Comparison of ENCODE assay signal across 22 mouse cellular contexts in the genomic region with DNA sequence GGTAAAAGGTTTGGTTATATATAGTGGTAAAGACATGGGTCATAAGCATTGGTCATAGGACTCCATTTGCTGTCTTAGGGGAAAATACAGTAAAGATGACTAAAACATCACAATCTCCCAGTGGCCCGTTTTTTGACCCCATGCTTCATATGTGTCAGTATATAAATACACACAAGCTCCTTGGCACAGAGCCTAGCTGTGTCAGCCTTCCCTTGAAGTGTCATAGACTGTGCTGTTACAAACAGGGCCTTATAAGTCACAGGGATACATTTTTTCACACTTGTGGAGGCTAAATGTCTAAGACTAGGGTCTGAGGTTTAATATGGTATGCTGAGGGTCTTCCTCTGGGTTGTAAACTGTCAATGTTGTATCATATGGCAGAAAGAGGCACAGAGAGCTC.
DNase-seq lines count a peak whose midpoint lies in the region; ATAC-seq and TF ChIP-seq lines count a peak whose summit lies in the region.
"Had no signal": no experiment of that assay in that cellular context is flagged by ENCODE, and none has a peak within 500 bp of the region (broad histone marks: within the 10 kb centered on the region; RNA-seq: fewer than 3 reads in every experiment).

No protein-coding gene starts in this region.

- no peak overlapping the region for H3K4me2 ChIP-seq in heart, postnatal 0 days (ENCODE audit: low read depth, low read length)
- no peak overlapping the region for H3K4me2 ChIP-seq in heart, embryonic 11.5 days
- no peak overlapping the region for H3K4me2 ChIP-seq in lung, postnatal 0 days (replicated peaks; ENCODE audit: low read depth, low read length)
- H3K4me2 ChIP-seq: embryonic facial prominence, embryonic 13.5 days; liver, embryonic 12.5 days; midbrain, embryonic 15.5 days; neural tube, embryonic 12.5 days had no signal

- H3K9ac ChIP-seq in heart, postnatal 0 days (replicated peaks; ENCODE audit: low read depth, low read length): no peak overlapping the region
- no peak overlapping the region for H3K9ac ChIP-seq in heart, embryonic 11.5 days (ENCODE audit: low read depth, low read length)
- no peak overlapping the region for H3K9ac ChIP-seq in lung, postnatal 0 days (replicated peaks; ENCODE audit: low read depth)
- H3K9ac ChIP-seq: embryonic facial prominence, embryonic 13.5 days; liver, embryonic 12.5 days; midbrain, embryonic 15.5 days; neural tube, embryonic 12.5 days had no signal

- no peak for TF ChIP-seq EP300 in heart, postnatal 0 days (IDR thresholded peaks at IDR 0.05; ENCODE audit: low read depth)
- no peak for TF ChIP-seq EP300 in lung, postnatal 0 days (IDR thresholded peaks at IDR 0.05)

- DNase-seq in heart, postnatal 0 days (ENCODE audit: low spot score): peak; percentile 53
- DNase-seq in kidney, postnatal 4 days: peak; percentile 22 to 33
- no peak for DNase-seq in kidney, adult 11 months
- peak; percentile 19 for DNase-seq in lung, postnatal 0 days (ENCODE audit: low spot score)
- no peak for DNase-seq in lung, postnatal 4 days
- DNase-seq in mesoderm, embryonic 11.5 days (ENCODE audit: low read depth, low spot score): peak; percentile 6
- DNase-seq: adrenal gland, adult 8-10 months; cerebellum, adult 18-20 months; cerebellum, postnatal 14 days; gastrocnemius, adult 2 months; lung, adult 18-20 months; right cerebral cortex, postnatal 14 days had no signal

- ATAC-seq in heart, postnatal 0 days (ENCODE audit: insufficient read depth, low read depth): no peak
- no peak for ATAC-seq in heart, embryonic 11.5 days (replicated peaks; ENCODE audit: insufficient number of reproducible peaks, low FRiP score, low TSS enrichment)
- ATAC-seq in lung, postnatal 0 days: peak; percentile 41; the same call in 1 of the 2 replicates
- ATAC-seq: activated CD4-positive, CD25-positive, alpha-beta regulatory T cell, adult 4 months; forebrain, embryonic 14.5 days; hindbrain, postnatal 0 days; intestine, embryonic 16.5 days; liver, embryonic 12.5 days; midbrain, embryonic 15.5 days had no signal

- no peaks in the 10 kb centered on the region for H3K9me3 ChIP-seq in heart, postnatal 0 days (replicated peaks; ENCODE audit: control insufficient read depth, low read length)
- H3K9me3 ChIP-seq in heart, embryonic 11.5 days (replicated peaks; ENCODE audit: control insufficient read depth, low read length): no peaks in the 10 kb centered on the region
- no peaks in the 10 kb centered on the region for H3K9me3 ChIP-seq in lung, postnatal 0 days (ENCODE audit: low read length)
- H3K9me3 ChIP-seq: embryonic facial prominence, embryonic 13.5 days; liver, embryonic 12.5 days; midbrain, embryonic 15.5 days; neural tube, embryonic 12.5 days had no signal

- H3K27me3 ChIP-seq in heart, postnatal 0 days (ENCODE audit: control insufficient read depth, insufficient read depth, low read length): no peaks in the 10 kb centered on the region
- H3K27me3 ChIP-seq in heart, embryonic 11.5 days (ENCODE audit: control insufficient read depth, insufficient read depth, low read length): no peaks in the 10 kb centered on the region
- no peaks in the 10 kb centered on the region for H3K27me3 ChIP-seq in lung, postnatal 0 days (replicated peaks; ENCODE audit: insufficient read depth, low read length)
- H3K27me3 ChIP-seq: embryonic facial prominence, embryonic 13.5 days; liver, embryonic 12.5 days; midbrain, embryonic 15.5 days; neural tube, embryonic 12.5 days had no signal

- TF ChIP-seq CTCF in heart, postnatal 0 days (IDR thresholded peaks at IDR 0.05; ENCODE audit: low read depth): no peak
- no peak for TF ChIP-seq CTCF in lung, postnatal 0 days (IDR thresholded peaks at IDR 0.05)

- H3K4me3 ChIP-seq in heart, postnatal 0 days (ENCODE audit: low read depth, low read length): no peak overlapping the region
- no peak overlapping the region for H3K4me3 ChIP-seq in heart, embryonic 11.5 days (ENCODE audit: low read depth, low read length)
- no peak overlapping the region for H3K4me3 ChIP-seq in lung, postnatal 0 days (ENCODE audit: low read depth, low read length)
- H3K4me3 ChIP-seq: embryonic facial prominence, embryonic 13.5 days; gastrocnemius, adult 2 months; liver, embryonic 12.5 days; midbrain, embryonic 15.5 days; neural tube, embryonic 12.5 days had no signal

- 8% methylated on average over 1 of the region's 1 CpGs for WGBS in heart, postnatal 0 days
- 59% methylated on average over 1 of the region's 1 CpGs for WGBS in heart, embryonic 11.5 days (ENCODE audit: insufficient replicate concordance)
- WGBS in lung, postnatal 0 days: 15% methylated on average over 1 of the region's 1 CpGs

- H3K27ac ChIP-seq in heart, postnatal 0 days (ENCODE audit: low read depth): no peak overlapping the region
- H3K27ac ChIP-seq in heart, embryonic 11.5 days (ENCODE audit: low read depth, low read length): no peak overlapping the region
- H3K27ac ChIP-seq in lung, postnatal 0 days (ENCODE audit: low read length): no peak overlapping the region
- H3K27ac ChIP-seq: embryonic facial prominence, embryonic 13.5 days; gastrocnemius, adult 2 months; hindbrain, postnatal 0 days; liver, embryonic 12.5 days; midbrain, embryonic 15.5 days; neural tube, embryonic 12.5 days; stomach, postnatal 0 days had no signal

- H3K4me1 ChIP-seq in heart, postnatal 0 days (ENCODE audit: control insufficient read depth, insufficient read depth): peaks cover 7% of the 10 kb centered on the region; the same call in 1 of the 2 replicates
- no peaks in the 10 kb centered on the region for H3K4me1 ChIP-seq in heart, embryonic 11.5 days (ENCODE audit: control insufficient read depth, insufficient read depth, low read length)
- H3K4me1 ChIP-seq in lung, postnatal 0 days (ENCODE audit: insufficient read depth, low read depth, low read length): no peaks in the 10 kb centered on the region
- H3K4me1 ChIP-seq: liver, embryonic 12.5 days; midbrain, embryonic 15.5 days; neural tube, embryonic 12.5 days had no signal

- no peaks in the 10 kb centered on the region for H3K36me3 ChIP-seq in heart, postnatal 0 days (replicated peaks; ENCODE audit: control insufficient read depth, insufficient read depth, low read length)
- H3K36me3 ChIP-seq in heart, embryonic 11.5 days (ENCODE audit: control insufficient read depth, insufficient read depth, low read length): no peaks in the 10 kb centered on the region
- no peaks in the 10 kb centered on the region for H3K36me3 ChIP-seq in lung, postnatal 0 days (ENCODE audit: insufficient read depth, low read length)
- H3K36me3 ChIP-seq: embryonic facial prominence, embryonic 13.5 days; liver, embryonic 12.5 days; midbrain, embryonic 15.5 days; neural tube, embryonic 12.5 days had no signal

Comparison
In these comparisons a context has a peak if more than half of its experiments do, and no peak if none do; other contexts are left out.
1. DNase-seq: peak in heart, postnatal 0 days (single experiment), kidney, postnatal 4 days (2 of 2), lung, postnatal 0 days (single experiment) and mesoderm, embryonic 11.5 days (single experiment); none in kidney, adult 11 months (single experiment) and lung, postnatal 4 days (0 of 2).